Mouse (Mus musculus): Measurements from ENCODE around the gene Ptprn2. TPM values are rescaled to one million over a fixed set of nuclear protein-coding genes. Genes with fewer than 3 reads are reported as not detected.

Ptprn2 gene
- polyA plus RNA-seq, 1 experiment from 2014 or later: 6.9 TPM

DNA sequence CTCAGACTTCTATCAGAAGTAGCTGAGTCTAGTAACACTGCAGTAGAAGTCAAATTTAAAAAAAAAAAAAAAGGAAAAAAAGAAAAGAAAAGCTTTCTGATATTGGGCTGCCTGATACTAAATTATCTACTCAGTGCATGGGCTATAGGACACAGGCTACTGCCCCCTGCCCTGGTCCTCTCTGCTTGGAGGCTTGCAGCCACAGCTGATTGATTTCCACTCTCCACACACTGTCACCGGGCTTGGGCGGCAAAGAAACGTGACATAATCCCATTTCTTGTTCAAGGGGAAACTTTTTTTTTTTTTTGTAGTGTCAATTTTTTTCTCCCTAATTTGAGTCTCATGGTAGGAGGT, 766.9 kb downstream of the Ptprn2 start:
- Histone ChIP-seq H3K4me1 (replicated peaks; ENCODE audit: control insufficient read depth, insufficient read depth, low read length) (peaks cover 22% of the 10 kb centered on the region), H3K4me2 (replicated peaks; ENCODE audit: low read depth, low read length) (no peak overlapping the region), H3K27me3 (ENCODE audit: control insufficient read depth, insufficient read depth, low read length) (no peaks in the 10 kb centered on the region), H3K36me3 (ENCODE audit: control insufficient read depth, insufficient read depth, low read length) (peaks cover 8% of the 10 kb centered on the region; the same call in 1 of the 2 replicates), H3K9ac (ENCODE audit: low read depth, low read length) (no peak overlapping the region), H3K27ac (ENCODE audit: low read depth, low read length) (no peak overlapping the region), H3K9me3 (ENCODE audit: control insufficient read depth, low read length) (no peaks in the 10 kb centered on the region), H3K4me3 (ENCODE audit: low read depth, low read length) (no peak overlapping the region)
- DNase-seq (ENCODE audit: low spot score): no peak
- 23% methylated on average over 3 of the region's 3 CpGs for WGBS
- ATAC-seq (ENCODE audit: low FRiP score): no peak

GRCm38 (mm10) chr12:117254356-117254755, 768.8 kb downstream of the Ptprn2 start:
- H3K4me2 ChIP-seq (replicated peaks; ENCODE audit: low read depth, low read length): no peak overlapping the region
- ATAC-seq (ENCODE audit: low FRiP score): no peak
- DNase-seq (ENCODE audit: low spot score): no peak
- no peak overlapping the region for H3K4me3 ChIP-seq (ENCODE audit: low read depth, low read length)
- H3K36me3 ChIP-seq (ENCODE audit: control insufficient read depth, insufficient read depth, low read length): no peaks in the 10 kb centered on the region
- 77% methylated on average over 9 of the region's 9 CpGs for WGBS
- no peaks in the 10 kb centered on the region for H3K9me3 ChIP-seq (ENCODE audit: control insufficient read depth, low read length)
- H3K27ac ChIP-seq (ENCODE audit: low read depth, low read length): peak overlapping the region; percentile 4; the same call in 1 of the 2 replicates
- peaks cover 26% of the 10 kb centered on the region for H3K4me1 ChIP-seq (replicated peaks; ENCODE audit: control insufficient read depth, insufficient read depth, low read length)
- H3K27me3 ChIP-seq (ENCODE audit: control insufficient read depth, insufficient read depth, low read length): no peaks in the 10 kb centered on the region
- no peak overlapping the region for H3K9ac ChIP-seq (ENCODE audit: low read depth, low read length)

DNA sequence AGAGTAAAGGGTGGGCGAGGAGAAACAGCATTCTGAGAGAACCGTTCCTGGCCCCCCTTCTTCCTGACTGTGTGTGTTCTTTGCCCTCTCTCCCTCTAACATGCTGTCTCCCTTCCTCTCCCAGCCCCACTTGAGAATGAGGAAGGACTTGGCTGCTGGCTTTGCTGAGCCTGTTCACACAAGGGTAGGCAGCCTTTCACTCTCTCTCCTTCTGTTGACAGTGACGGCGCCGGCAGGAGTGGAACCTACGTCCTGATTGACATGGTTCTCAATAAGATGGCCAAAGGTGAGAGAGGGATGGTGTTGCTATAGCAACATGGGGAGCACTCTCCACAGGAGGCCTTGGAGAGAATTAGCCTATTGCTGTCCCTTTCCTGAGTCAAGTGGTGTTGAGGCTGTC, 769.8 kb downstream of the Ptprn2 start:
- ATAC-seq (ENCODE audit: low FRiP score) (peak; percentile 10; the same call in 1 of the 2 replicates), DNase-seq (ENCODE audit: low spot score) (peak; percentile 45)
- peak overlapping the region; percentile 9 for H3K27ac ChIP-seq (ENCODE audit: low read depth, low read length)
- no peaks in the 10 kb centered on the region for H3K36me3 ChIP-seq (ENCODE audit: control insufficient read depth, insufficient read depth, low read length)
- H3K4me2 ChIP-seq (replicated peaks; ENCODE audit: low read depth, low read length): no peak overlapping the region
- WGBS: 21% methylated on average over 6 of the region's 6 CpGs
- no peak overlapping the region for H3K4me3 ChIP-seq (ENCODE audit: low read depth, low read length)
- no peak overlapping the region for H3K9ac ChIP-seq (ENCODE audit: low read depth, low read length)
- no peaks in the 10 kb centered on the region for H3K9me3 ChIP-seq (ENCODE audit: control insufficient read depth, low read length)
- no peaks in the 10 kb centered on the region for H3K27me3 ChIP-seq (ENCODE audit: control insufficient read depth, insufficient read depth, low read length)
- peaks cover 22% of the 10 kb centered on the region for H3K4me1 ChIP-seq (replicated peaks; ENCODE audit: control insufficient read depth, insufficient read depth, low read length)

DNA sequence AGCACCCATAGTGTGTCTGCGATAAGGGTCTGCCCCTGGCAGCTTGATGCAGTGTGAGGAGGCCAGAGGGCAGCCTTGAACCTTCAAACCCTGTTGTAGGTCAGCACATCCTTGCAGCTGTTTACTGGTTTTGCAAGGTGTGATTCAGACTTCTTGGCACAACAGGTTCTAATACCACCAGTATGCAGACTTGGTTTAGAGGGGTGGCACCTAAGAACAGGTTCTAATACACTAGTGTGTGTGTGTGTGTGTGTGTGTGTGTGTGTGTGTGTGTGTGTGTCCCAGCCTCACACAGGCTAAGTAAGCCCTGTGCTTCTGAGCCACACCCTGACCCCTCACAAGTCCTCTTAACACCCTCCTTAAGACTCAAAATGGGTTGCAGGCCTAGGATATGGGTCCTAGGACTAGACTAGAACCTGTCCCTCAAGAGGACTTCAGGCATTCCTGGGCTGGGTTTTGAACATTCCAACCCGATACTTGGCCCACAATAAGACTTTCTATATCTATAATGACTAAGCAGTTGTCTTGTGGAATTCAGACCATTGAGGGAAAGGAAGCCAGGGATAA, 770.3 kb downstream of the Ptprn2 start:
- Histone ChIP-seq H3K4me3 (ENCODE audit: low read depth, low read length) (no peak overlapping the region), H3K9me3 (ENCODE audit: control insufficient read depth, low read length) (no peaks in the 10 kb centered on the region), H3K27ac (ENCODE audit: low read depth, low read length) (peak overlapping the region; percentile 9), H3K4me1 (replicated peaks; ENCODE audit: control insufficient read depth, insufficient read depth, low read length) (peaks cover 21% of the 10 kb centered on the region), H3K9ac (ENCODE audit: low read depth, low read length) (no peak overlapping the region), H3K4me2 (replicated peaks; ENCODE audit: low read depth, low read length) (no peak overlapping the region), H3K36me3 (ENCODE audit: control insufficient read depth, insufficient read depth, low read length) (no peaks in the 10 kb centered on the region), H3K27me3 (ENCODE audit: control insufficient read depth, insufficient read depth, low read length) (no peaks in the 10 kb centered on the region)
- ATAC-seq (ENCODE audit: low FRiP score) (no peak; the same call in 1 of the 2 replicates), DNase-seq (ENCODE audit: low spot score) (peak; percentile 32)
- 74% methylated on average over 2 of the region's 2 CpGs for WGBS

GRCm38 (mm10) chr12:117256849-117257204, 771.3 kb downstream of the Ptprn2 start:
- H3K4me1 ChIP-seq (replicated peaks; ENCODE audit: control insufficient read depth, insufficient read depth, low read length): peaks cover 17% of the 10 kb centered on the region
- DNase-seq (ENCODE audit: low spot score): no peak
- ATAC-seq (ENCODE audit: low FRiP score): no peak

DNA sequence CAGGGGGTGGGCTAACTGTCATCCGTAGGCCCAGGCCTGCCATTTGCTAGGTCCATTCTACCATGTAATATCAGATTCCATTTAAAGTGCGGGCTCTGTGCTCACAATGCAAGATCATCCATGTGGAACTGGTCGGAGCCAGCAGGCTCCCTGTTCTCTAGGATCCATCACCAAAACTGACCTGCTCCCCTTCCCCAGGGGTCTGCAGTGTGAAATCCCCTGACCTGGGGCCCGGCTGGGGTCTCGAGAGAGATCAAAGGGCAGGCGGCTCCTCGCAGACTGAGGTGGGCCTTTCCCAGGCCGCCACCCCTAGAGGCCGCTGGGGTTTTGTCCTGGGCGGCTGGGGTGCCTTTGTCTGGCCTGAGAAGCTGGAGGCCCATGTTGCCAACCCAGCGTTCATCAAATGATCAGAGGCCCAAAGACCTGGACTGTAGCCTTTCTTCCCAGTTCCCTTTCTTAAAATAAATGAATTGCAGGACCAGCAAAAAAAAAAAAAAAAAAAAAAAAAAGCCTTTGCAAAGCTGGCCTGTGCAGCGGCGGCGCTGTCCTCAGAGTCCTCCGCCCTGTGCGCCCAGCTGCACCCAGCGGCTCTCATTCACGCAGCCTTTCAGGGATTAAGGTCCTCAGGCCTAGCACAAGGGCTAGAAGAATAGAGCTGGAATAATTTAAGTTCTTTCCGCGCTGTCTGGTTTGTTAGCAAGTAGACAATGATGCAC, 771.8 kb downstream of the Ptprn2 start:
- H3K36me3 ChIP-seq (ENCODE audit: control insufficient read depth, insufficient read depth, low read length): no peaks in the 10 kb centered on the region
- H3K4me2 ChIP-seq (replicated peaks; ENCODE audit: low read depth, low read length): no peak overlapping the region
- H3K4me3 ChIP-seq (ENCODE audit: low read depth, low read length): no peak overlapping the region
- DNase-seq (ENCODE audit: low spot score): peak; percentile 73
- H3K9me3 ChIP-seq (ENCODE audit: control insufficient read depth, low read length): no peaks in the 10 kb centered on the region
- ATAC-seq (ENCODE audit: low FRiP score): peak; percentile 73
- H3K9ac ChIP-seq (ENCODE audit: low read depth, low read length): peak overlapping the region; percentile 40; the same call in 1 of the 2 replicates
- H3K27me3 ChIP-seq (ENCODE audit: control insufficient read depth, insufficient read depth, low read length): no peaks in the 10 kb centered on the region
- H3K27ac ChIP-seq (ENCODE audit: low read depth, low read length): peak overlapping the region; percentile 93
- 4% methylated on average over 20 of the region's 20 CpGs for WGBS
- H3K4me1 ChIP-seq (replicated peaks; ENCODE audit: control insufficient read depth, insufficient read depth, low read length): peaks cover 15% of the 10 kb centered on the region

More at GRCm38 (mm10) chr12:117256849-117257204, 771.3 kb downstream of the Ptprn2 start:
- H3K36me3 ChIP-seq (ENCODE audit: control insufficient read depth, insufficient read depth, low read length): no peaks in the 10 kb centered on the region
- H3K4me2 ChIP-seq (replicated peaks; ENCODE audit: low read depth, low read length): no peak overlapping the region
- H3K27me3 ChIP-seq (ENCODE audit: control insufficient read depth, insufficient read depth, low read length): no peaks in the 10 kb centered on the region
- WGBS: 25% methylated on average over 5 of the region's 5 CpGs
- H3K9ac ChIP-seq (ENCODE audit: low read depth, low read length): peak overlapping the region; percentile 40; the same call in 1 of the 2 replicates
- peak overlapping the region; percentile 93 for H3K27ac ChIP-seq (ENCODE audit: low read depth, low read length)
- H3K9me3 ChIP-seq (ENCODE audit: control insufficient read depth, low read length): no peaks in the 10 kb centered on the region
- H3K4me3 ChIP-seq (ENCODE audit: low read depth, low read length): no peak overlapping the region

DNA sequence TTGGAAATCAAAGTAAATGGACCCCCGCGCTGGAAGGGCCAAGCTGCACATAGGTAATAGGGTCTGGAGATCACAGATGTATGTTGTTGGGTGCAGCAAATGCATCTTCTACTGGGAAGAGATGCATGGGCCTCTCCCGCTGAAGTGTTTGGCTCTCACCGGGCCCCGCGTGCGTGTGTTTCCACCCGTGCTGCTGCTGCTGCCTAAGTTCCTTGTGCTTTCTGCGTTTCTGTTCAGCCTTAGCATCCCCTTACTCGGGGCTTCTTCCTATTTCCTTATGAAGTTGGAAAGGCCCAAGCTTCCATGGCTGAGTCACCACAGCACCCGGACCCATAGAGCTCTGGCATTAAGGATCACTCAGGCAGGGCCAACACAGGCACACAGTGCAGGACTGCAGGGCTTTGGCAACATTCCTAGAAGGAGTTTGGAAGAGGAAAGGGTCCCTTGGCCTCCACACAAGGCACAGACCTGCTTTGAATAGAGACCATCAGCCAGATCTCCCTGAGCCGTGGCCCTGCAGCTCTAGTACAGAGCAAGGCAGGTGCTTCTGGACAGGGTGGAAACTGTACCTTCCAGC, 772.5 kb downstream of the Ptprn2 start:
- no peaks in the 10 kb centered on the region for H3K27me3 ChIP-seq (ENCODE audit: control insufficient read depth, insufficient read depth, low read length)
- H3K36me3 ChIP-seq (ENCODE audit: control insufficient read depth, insufficient read depth, low read length): no peaks in the 10 kb centered on the region
- peak overlapping the region; percentile 93 for H3K27ac ChIP-seq (ENCODE audit: low read depth, low read length)
- peak overlapping the region; percentile 40 for H3K9ac ChIP-seq (ENCODE audit: low read depth, low read length)
- no peaks in the 10 kb centered on the region for H3K9me3 ChIP-seq (ENCODE audit: control insufficient read depth, low read length)
- peaks cover 15% of the 10 kb centered on the region for H3K4me1 ChIP-seq (replicated peaks; ENCODE audit: control insufficient read depth, insufficient read depth, low read length)
- H3K4me2 ChIP-seq (replicated peaks; ENCODE audit: low read depth, low read length): no peak overlapping the region
- WGBS: 30% methylated on average over 12 of the region's 12 CpGs
- DNase-seq (ENCODE audit: low spot score) (peak; percentile 31), ATAC-seq (ENCODE audit: low FRiP score) (peak; percentile 18; the same call in 1 of the 2 replicates)
- H3K4me3 ChIP-seq (ENCODE audit: low read depth, low read length): no peak overlapping the region

GRCm38 (mm10) chr12:117260391-117261164, 775.1 kb downstream of the Ptprn2 start:
- no peaks in the 10 kb centered on the region for H3K36me3 ChIP-seq (ENCODE audit: control insufficient read depth, insufficient read depth, low read length)
- ATAC-seq (ENCODE audit: low FRiP score) (no peak), DNase-seq (ENCODE audit: low spot score) (peak; percentile 40)
- no peak overlapping the region for H3K4me3 ChIP-seq (ENCODE audit: low read depth, low read length)
- H3K27ac ChIP-seq (ENCODE audit: low read depth, low read length): no peak overlapping the region
- peaks cover 10% of the 10 kb centered on the region for H3K4me1 ChIP-seq (replicated peaks; ENCODE audit: control insufficient read depth, insufficient read depth, low read length)
- 66% methylated on average over 6 of the region's 6 CpGs for WGBS
- no peak overlapping the region for H3K9ac ChIP-seq (ENCODE audit: low read depth, low read length)
- H3K27me3 ChIP-seq (ENCODE audit: control insufficient read depth, insufficient read depth, low read length): no peaks in the 10 kb centered on the region
- no peaks in the 10 kb centered on the region for H3K9me3 ChIP-seq (ENCODE audit: control insufficient read depth, low read length)
- H3K4me2 ChIP-seq (replicated peaks; ENCODE audit: low read depth, low read length): no peak overlapping the region

Data from hindbrain, embryonic 11.5 days (tissue).